Mouse (Mus musculus) right cerebral cortex, adult 18-20 months (tissue): ENCODE measurements around the gene Hmg20b.

ENCODE experiments used
- DNase-seq: peaks from one replicate; pipeline ENCODE4 v3.0.0; 2022; ENCODE audit warnings: mixed read lengths

Hmg20b gene

DNA sequence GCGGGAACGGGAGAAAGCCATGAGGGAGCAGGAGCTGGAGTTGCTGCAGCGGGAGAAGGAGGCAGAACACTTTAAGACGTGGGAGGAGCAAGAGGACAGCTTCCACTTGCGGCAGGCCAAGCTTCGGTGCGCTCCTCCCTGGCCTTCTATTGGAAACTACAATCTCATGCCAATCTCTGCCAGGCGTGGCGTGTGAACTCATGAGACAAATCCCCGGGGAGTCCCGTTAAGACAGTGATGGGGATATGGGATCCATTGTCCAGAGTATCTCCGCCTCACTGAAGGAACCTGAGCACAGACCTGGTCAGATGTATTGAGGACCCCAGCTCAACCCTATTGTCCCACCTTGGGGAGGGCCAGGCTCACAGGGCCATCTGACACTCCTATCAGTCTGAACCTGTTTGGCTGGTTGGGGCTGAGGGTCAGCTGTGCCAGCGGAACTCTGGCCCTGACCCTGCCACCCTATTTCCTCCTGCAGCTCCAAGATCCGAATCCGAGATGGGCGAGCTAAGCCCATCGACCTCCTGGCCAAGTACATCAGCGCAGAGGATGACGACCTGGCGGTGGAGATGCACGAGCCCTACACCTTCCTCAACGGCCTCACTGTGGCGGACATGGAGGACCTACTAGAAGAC, 27.0 kb downstream of the Hmg20b start:
- DNase-seq: no peak

DNA sequence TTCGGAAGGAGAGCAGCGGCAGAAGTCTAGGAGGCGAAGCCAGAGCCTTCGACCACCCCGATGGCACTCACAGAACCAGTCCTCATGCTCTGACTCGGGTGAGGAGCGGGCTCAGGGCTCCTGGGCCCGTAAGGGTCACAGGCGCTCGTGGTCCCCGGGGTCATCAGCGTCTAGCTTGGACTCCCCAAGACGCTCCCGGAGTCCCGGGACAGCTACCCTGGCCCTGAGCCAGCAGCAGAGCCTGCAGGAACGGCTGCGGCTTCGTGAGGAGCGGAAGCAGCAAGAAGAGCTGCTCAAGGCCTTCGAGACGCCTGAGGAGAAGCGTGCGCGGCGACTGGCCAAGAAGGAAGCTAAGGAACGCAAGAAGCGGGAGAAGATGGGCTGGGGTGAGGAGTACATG, 27.8 kb downstream of the Hmg20b start:
- DNase-seq: no peak

DNA sequence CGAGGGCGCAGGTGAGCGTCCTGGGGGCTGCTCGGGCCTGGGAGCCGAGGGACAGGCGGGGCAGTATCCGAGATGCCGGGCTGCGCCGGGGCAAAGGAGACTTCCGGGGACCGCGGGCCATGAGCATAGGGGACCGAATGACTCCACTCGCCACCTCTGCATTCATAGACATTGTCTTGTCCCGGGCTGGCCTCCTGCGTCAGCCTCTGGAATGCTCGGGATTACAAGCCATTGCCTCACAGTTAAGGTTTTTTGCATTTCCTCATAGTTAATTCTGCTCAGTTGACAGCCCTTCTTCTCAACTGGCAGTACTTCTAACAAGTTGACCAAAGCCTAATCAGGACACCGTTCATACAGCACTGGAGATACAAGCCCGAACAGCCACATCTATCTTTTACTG, 28.8 kb downstream of the Hmg20b start:
- no peak for DNase-seq

DNA sequence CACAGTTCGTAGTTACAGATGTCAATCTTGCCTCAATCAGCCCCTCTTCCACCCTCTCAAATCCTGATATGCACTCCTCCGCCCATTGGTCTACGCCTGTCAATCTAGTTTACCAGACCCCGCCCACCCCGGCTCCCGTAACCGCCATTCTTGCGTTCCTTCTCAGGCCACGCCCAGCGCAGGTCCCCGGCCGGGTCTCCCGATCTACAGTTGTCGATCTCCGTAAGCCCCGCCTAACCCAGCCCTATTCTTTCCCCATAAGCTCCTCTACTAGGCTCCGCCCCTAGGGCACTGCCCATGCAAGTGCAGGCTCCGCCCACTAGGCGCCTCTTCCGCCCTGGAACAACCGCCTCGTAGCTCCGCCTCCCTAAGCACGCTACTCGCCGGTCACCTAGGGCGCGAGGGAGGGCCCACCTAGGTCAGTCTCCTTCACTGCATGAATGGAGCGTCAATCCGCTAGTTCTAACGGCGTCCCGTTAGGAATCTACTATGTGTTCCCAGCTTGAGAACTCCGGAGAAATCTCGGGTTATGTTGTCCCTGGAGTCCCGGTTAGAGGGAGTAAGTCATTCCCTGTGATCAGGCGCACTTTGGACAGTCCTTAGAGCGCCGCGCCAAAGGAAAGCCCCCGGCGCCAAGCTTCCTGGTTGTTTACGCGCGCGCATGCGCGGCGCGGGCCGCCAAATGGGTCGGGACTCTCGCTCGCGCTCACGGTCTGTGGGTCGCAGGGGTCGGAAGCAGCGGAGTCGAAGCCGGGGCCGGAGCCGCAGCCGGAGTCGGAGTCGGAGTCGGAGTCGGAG, 29.5 kb downstream of the Hmg20b start, which contains the start of gene Cactin:
TSS of gene Cactin (plus strand) at position 554 of the 798 bp plus-strand sequence.
- peak; percentile 100 for DNase-seq

DNA sequence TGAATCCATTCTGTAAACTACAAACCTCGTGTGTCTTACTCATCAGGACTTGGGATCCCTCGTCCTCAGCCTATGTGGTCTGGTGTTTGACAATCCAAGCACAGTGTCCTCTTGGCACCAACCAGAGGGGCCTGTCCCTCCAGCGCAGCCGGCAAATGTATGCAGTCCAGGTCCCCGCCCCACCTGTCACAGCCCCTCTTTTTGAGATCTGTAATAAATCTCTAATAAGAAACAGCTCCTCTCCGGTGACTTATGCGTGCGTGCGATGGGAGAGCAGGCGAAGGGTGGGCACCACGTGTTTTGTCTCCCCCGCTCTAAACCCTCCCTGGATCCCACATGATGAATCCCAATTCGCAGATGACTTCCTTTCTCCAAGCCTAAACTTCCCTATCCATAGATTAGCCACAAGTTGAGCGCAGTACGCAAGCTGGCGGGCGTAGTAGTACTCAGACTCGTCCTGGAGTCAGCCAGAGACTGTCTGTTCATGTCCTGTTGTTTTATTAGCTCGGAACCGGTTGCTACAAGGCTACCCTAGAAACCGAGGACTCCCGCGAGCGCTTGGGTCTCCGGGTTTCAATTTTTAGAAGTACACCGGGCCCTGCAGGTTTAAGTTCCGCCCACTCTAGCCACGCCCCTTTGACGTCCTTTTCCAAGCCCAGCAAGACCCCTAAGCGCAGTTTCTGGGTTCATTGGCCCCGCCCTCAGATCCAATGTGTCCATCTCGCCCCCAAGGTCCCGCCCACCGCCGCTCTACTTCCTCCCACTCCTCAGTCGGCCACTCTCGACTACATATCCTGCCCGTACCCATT, 30.3 kb downstream of the Hmg20b start:
- no peak for DNase-seq

DNA sequence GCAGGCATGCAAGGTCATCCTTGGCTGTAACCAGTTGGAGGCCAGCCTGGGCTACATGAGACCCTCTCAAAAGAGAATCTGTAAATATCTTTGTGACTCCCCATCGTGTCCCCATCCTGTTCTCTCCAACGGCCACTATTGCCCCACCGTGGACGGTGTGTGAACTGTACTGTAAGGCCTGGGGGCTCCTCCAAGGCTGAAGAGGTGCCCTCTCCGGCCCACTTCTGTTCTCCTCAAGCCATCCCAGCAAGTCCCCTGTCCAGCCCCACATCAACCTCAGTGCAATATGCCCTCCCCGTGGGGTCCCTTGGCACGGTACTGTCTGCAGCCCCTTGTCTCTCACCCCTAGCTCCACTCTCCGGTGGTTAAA, 31.0 kb downstream of the Hmg20b start:
- no peak for DNase-seq

DNA sequence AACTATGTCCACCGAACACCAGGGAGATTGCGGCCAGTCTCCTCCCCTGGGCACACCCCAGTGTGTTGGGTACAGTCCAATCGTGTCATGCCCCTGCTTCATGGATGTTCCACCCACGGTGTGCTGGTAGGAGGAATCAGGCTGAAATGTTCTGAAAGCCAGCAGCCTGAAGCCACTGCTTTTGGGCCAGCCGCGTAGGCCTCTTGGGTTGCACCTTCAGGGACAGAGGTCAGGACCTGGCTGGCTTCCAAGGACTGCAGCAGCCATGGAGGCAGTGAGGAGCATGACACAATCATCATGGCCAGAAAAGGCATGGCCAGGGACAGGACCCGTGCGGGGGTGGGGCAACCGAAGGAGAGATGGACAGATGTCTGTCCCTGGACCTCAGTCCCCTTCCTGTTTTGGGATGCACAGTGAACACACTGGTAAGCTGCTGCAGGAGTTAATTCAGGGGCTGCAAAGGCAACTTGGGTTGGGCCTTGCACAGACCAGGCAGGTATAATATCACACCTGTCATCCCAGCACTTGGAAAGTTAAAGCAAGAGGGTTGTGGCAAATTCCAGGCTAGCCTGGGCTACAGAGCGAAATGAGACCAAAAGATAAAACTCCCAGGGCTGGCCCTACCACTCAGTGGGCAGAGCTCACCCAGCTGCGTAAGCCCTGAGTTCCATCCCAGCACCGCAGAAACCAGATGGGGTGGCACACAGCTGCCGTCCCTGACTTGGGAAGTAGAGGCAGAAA, 31.5 kb downstream of the Hmg20b start:
- DNase-seq: no peak

DNA sequence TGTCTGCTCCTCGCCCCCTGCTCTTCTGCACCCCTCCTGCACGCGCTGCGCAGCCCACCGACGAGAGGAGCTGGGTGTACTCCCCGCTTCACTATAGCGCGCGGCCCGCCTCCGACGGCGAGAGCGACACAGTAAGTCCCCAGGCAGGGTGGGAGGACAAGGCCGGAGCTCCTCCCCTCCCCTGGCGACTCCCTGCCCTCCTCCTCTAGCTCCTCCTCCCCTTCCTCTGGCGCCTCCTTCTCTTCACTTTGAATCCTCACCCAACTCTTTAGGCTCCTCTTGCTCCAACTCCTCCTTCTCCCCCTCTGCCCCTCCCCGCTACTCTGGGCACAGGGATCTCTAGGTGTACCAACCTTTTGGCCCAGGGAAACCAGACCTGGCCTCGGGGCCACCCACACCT, 33.0 kb downstream of the Hmg20b start:
- no peak for DNase-seq

DNA sequence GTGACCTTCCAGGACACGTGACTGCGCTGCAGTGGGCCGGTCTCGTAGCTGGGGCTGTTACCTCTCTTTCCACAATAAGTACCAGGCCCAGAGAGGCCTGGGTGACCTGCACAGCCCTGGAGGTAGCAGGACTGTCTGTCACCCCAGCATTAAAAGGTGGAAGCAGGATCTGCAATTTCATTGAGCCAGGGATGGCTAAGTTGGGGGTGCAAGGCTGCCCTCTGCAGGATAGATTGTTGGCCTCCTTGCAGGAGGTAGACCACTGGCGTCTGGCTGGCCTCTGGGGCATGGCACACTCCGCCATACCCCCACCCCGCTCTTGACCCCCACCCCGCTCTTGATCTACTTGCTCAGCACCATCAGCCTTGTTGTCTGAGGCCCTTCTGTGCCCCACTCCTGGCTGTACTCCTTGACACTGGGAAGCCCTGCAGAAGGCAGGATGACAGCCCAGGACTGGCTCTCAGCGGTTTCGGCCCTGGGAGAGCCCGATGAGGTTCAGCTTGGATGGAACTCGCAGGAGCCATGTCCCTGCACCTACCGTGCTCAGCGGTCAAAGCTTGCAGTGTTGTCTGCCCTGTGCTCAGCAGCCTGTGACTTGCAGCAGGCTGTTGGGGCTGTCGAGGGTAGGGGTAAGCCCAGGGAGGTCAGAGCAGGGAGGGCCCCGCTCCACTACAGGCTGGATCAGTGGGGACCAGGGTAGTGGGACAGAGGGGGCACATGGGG, 33.8 kb downstream of the Hmg20b start:
- DNase-seq: no peak

DNA sequence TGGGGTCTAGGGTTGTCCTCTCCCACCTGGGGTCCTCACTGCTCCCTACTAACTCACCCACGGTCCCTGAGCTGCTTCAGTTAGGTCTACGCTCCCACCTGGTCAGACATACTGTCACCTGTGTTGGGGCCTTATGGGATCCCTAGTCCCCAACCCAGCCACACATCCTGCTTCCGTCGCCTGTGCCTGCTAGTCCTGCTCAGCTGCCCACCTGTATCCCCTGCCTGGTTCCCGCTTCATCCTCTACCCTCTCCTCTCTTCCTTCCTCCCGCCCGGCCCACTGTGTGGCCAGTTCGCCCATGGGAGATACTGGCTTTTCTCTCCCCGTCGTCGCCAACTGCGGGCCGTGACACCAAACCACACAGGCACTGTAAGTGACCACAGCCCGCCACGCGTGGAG, 34.7 kb downstream of the Hmg20b start:
- no peak for DNase-seq

DNA sequence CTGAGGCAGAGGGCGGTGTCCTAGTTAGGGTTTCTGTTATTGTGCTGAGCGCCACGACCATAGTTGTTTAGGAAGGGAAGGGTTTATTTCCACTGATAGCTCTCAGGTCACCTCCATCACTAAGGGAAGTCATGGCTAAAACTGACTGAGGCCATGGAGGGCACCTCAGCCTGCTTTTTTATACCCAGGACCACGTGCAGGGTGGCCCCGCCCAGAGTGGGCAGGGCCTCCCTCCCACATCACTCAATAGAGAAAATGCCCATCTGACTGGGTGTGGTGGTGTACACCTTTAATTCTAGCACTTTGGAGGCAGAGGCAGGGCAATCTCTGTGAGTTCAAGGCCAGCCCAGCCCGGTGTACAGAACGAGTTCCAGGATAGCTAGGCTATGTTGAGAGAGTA, 36.1 kb downstream of the Hmg20b start:
- DNase-seq: no peak

DNA sequence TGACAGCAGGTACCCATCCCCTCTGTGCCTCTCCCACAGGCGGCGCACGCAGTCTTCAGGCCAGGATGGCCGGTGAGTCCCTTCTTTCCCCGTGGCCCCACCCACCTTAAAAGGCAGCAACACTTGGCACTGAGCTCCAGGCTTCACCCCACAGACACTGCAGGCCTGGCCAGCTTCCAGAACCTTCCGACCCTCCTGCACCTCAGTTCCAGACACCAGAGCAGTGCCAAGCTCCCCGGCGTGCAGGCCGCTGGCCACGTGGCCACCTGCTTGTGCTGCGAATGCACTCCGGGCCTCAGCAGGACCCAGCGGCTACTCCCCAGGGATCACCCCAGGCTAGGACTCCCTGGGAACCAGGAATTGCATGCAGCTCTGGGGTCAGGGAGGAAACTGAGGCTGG, 36.7 kb downstream of the Hmg20b start:
- DNase-seq: no peak

DNA sequence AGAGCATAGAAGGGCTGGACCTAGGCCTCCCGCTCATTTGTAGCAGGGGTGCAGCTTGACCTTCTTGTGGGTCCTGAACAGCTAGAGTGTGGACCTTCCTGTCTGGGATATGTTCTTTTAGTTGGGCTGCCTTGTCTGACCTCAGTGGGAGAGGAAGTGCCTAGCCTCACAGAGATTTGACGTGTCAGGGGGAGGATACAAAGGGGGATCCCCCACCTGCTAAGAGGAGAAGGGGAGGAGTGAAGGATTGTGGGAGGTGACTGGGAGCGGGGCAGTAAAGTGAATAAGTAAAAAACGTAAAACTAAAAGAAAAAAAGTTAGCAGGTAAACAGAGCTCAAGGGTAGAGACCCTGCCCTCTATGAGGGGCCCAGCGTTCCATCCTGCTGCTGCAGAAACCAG, 40.7 kb downstream of the Hmg20b start:
- no peak for DNase-seq

DNA sequence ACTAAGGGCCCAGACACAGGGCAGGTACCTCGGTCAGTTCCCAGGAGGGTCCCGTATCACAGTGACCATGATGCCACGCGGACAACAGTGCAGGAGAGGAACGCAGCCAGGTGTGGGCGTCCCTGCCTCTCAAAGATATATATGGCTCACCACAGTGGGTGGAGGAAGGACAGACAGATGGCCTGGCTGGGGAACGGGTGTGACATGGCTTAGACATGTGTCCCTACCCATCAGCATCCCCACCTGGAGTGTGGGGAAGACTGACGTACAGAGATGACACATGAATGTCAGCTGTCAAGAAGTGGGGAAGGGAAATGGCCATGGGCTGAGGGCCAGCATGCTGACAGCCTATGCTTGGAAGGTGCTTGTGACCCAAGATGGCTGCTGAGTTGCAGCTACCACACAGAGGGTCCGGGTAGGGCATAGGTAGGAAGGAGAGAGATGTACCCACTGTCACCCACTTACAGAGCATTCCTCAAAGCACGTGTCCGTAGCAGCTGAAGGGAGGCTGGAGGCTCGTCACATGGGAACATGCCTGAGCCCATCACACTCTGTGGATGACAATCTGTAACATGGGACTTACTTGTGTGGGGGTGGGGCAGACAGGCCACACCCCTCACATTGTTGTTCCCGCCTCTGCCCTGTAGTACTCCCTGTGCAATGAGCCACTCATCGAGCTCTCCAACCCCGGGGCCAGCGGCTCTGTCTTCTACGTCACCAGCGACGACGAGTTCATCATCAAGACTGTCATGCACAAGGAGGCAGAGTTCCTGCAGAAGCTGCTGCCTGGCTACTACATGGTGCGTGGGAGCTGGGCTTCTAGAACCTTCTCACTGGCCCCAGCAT, 43.2 kb downstream of the Hmg20b start:
- peak; percentile 75 for DNase-seq

DNA sequence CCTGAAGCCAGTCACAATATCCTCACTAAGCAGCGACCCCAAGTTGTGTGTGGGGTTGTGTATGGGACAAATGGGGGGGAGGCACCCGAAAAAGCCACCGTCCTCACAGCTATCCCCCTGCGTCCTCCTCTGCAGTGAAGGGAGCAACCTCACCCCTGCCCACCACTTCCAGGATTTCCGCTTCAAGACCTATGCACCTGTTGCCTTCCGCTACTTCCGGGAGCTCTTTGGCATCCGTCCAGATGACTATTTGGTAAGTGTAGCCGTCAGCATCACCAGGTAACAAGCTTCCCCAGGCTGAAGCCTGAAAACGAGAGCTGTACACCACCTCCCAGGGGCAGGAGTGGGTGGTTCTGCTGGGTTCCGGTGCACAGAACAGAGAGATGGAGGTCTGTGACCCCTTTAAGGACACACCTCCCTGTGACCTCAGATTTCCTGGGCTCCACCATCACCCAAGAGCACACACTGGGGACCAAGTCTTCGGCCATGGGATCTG, 44.1 kb downstream of the Hmg20b start:
- DNase-seq: no peak

DNA sequence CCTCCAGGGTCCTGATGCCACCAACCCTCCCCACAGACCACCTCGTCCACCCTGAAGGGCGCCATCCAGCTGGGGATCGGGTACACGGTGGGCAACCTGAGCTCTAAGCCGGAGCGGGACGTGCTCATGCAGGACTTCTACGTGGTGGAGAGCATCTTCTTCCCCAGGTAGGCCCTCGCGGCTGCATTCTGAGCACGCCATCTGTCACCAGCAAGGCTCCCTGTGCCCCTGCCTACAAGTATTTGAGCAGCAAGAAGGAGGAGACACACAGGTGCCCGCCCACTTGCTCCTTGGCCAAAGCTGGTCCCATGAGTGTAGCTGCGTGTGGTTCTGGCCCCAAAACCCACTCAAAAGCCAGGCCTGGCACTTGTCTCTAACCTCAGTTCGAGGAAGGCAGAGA, 44.6 kb downstream of the Hmg20b start:
- DNase-seq: no peak

DNA sequence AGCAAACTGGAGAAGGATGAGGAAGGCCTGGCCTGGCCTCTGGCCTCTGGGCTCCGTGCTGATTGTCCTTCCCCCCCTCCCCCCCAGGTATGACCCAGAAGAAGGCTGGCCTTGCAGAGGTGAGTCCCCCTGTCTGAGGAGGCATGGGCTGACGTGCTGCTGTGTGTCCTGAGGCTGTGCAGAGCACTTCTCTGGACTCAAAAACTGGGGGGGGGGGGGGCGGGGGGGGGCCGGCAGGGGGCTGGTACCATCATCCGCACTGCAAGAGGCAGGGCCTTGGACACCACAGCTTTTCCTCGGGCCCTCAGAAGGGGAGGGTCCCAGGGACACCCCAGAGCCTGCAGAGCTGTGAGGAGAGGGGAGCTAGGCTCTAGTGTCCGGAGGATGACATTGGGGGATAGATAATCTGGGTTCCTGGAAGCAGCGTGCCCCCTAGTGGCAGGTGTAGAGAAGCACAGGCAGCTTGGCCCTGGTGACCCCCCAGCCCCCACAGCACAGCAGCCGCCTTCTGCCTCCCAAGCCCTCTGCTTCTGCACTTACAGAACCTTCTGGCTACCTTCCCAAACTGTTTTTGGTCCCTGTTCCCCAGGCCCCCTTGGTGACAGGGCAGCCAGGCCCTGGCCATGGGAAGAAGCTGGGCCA, 45.6 kb downstream of the Hmg20b start:
- DNase-seq: no peak

DNA sequence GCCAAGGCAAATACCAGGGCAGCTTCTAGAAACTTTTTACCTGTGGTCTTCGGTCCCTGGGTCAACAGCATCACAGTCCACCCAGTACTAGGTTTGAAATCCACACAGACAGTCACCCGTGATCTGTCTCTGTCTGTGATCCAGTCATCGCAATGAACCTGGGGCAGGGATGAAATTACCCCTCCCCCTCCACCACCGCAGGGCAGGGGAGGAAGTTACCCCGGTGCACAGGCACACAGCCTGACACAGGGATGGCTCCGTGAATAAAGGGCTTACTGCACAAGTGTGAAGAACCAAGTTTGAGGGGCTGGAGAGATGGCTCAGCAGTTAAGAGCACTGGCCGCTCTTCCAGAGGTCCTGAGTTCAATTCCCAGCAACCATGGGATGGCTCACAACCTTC, 46.5 kb downstream of the Hmg20b start:
- DNase-seq: no peak

DNA sequence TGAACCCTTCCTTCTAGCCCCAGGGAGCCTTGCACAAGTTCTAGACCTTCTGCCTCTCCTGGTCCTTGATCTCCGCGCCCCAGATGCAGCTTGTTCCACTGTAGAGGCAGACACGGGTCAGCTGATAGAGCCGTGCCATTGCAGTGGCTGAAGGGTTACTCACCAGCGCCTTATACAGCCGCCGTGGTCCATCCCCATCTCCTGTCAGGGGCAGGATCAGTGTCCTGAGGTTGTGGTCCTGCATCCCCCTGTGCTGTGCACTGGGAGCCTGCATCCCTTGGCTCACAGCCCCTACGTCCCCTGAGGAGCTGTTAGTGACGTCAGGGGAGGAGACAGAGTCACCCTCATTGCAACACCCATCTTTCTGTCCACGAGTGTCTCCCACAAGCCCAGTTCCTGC, 47.0 kb downstream of the Hmg20b start:
- no peak for DNase-seq

DNA sequence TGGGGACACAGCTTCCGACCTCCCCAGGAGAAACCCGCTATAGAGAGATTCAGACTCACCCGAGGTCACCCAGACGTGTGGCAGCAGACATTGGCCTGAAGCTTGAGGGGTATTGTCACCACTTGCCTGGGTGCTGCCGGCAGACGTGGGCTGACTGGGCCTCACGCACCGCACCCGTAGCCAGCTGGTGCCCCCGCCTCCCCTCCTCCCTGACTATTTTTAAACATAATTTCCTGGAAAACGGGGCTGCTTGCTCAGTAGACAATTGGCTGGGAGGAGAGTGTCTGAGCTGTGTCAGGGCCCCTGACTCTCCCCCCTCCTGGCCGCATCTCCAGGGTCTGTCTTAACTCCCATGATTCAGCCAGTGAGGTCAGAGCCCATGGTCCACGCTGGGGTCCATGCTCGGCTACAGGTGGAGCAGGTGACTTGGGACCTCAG, 47.5 kb downstream of the Hmg20b start:
- peak; percentile 87 for DNase-seq

DNA sequence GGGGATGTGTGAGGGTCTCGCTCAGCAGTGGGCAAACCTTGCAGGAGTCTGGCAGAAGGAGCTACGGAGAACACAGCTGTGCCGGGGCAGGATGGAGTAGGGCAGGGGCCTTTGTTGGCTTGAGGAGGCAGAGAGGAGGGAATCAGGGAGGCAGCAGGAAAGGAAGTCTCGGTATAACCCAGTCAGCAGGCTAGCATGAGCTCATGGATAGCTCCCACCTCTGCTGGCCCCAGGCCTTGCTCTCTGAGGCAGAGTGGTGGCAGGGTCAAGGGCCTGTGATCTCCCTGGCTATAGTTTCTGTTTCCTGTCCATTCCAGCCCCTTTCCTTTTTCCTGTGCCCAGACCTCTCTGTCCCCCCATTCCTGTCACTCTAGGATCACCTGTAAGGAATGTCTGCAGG, 48.0 kb downstream of the Hmg20b start:
- no peak for DNase-seq
